Mouse (Mus musculus) liver, postnatal 0 days (tissue): Measurements from ENCODE around the gene Brsk2. TPM values are rescaled to one million over a fixed set of nuclear protein-coding genes. Genes with fewer than 3 reads are reported as not detected.
A peak's percentile ranks its signal among the peaks of the same experiment; 100 is the strongest.

ENCODE experiments used
- ATAC-seq: fragments of 200-750 bp; cut with Nextera tagmentation; 2 replicates; pipeline ENCODE4 v1.8.0; 2017; ENCODE audit warnings: mild to moderate bottlenecking, moderate library complexity
- DNase-seq: peaks from one replicate; pipeline ENCODE4 v3.0.0-alpha.2; 2016
- H3K27ac ChIP-seq: fragments of 300-500 bp; sonication (generic); 2 replicates; pipeline ENCODE4 v1.5.1; 2014; ENCODE audit warnings: antibody characterized with exemption, moderate library complexity, mild to moderate bottlenecking, low read depth
- H3K27me3 ChIP-seq: fragments of 300-500 bp; sonication (generic); 2 replicates; pipeline ENCODE4 v1.6.1; 2014; ENCODE audit warnings: low read length, control low read depth, mixed read lengths; ENCODE audit not compliant: insufficient read depth
- H3K36me3 ChIP-seq: fragments of 300-500 bp; sonication (generic); replicated peaks from 2 replicates; pipeline ENCODE4 v1.6.1; 2014; ENCODE audit warnings: mild to moderate bottlenecking, control low read depth, low read length, moderate library complexity, mixed read lengths; ENCODE audit not compliant: insufficient read depth
- H3K4me1 ChIP-seq: fragments of 300-500 bp; sonication (generic); 2 replicates; pipeline ENCODE4 v1.6.1; 2014; ENCODE audit warnings: antibody characterized with exemption, mild to moderate bottlenecking, control low read depth; ENCODE audit not compliant: insufficient read depth
- H3K4me2 ChIP-seq: fragments of 300-500 bp; sonication (generic); 2 replicates; pipeline ENCODE4 v1.6.1; 2014; ENCODE audit warnings: low read depth, mild to moderate bottlenecking, low read length, moderate library complexity, mixed read lengths
- H3K4me3 ChIP-seq: fragments of 300-500 bp; sonication (generic); 2 replicates; pipeline ENCODE4 v1.5.1; 2014; ENCODE audit warnings: low read depth, low read length
- H3K9ac ChIP-seq: fragments of 300-500 bp; sonication (generic); replicated peaks from 2 replicates; pipeline ENCODE4 v1.6.1; 2014; ENCODE audit warnings: mild to moderate bottlenecking, moderate library complexity
- H3K9me3 ChIP-seq: fragments of 300-500 bp; sonication (generic); 2 replicates; pipeline ENCODE4 v1.6.1; 2016; ENCODE audit warnings: mild to moderate bottlenecking, control low read depth, low read length, mixed read lengths
- CTCF ChIP-seq: sonication (generic); IDR thresholded peaks from 2 replicates; pipeline ENCODE4 v1.5.1; 2016; ENCODE audit warnings: antibody characterized with exemption, low read depth
- EP300 ChIP-seq: IDR thresholded peaks from 2 replicates; pipeline ENCODE4 v1.6.1; 2016; ENCODE audit warnings: antibody characterized with exemption, low read depth, mild to moderate bottlenecking
- WGBS: fragments of 180-500 bp; shearing (Covaris S2); extraction: QIAGEN DNeasy Blood & Tissue Kit; methylation state at CpG from one replicate; pipeline ENCODE4 v1.1.7; 2014; ENCODE audit not compliant: insufficient replicate concordance; 5-methylcytosine and 5-hydroxymethylcytosine counted together
- polyA plus RNA-seq: library from polyadenylated mRNA; unstranded; fragments of >200 nt; fragmentation: Nextera tagmentation; extraction: Ambion mirVana; gene quantifications from 2 replicates; pipeline ENCODE4 v1.2.1, GENCODE M21; 2015

Gene Brsk2
- polyA plus RNA-seq, 1 experiment from 2014 or later = 0.13 TPM

DNA sequence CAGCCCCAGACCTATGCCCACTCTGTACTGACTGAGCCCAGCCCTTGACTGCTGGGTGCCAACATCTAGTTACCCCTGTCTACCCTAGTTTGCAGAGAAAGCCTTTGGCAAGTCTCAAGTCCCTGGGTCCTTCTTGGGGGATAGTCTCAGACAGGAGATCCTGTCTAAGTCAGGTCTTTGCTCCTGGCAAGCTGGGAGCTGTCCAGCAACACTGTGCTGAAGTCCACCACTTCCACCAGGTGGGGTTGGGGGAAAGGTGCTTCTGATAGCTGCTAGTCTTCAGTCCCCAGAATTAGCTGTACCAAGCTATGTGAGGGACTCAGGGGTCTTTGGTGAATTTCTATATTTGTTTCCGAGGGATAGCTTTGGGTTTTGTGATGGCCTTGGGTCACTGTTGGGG, 9.6 kb downstream of the Brsk2 start:
- H3K27me3 ChIP-seq = 0 out of 2 replicates have a peak, but pooled peaks cover 3% of the 10 kb centered on the region
- no peaks in the 10 kb centered on the region for H3K36me3 ChIP-seq
- H3K27ac ChIP-seq = no peak overlapping the region
- no peak for DNase-seq
- TF ChIP-seq CTCF = no peak
- no peak for TF ChIP-seq EP300
- no peaks in the 10 kb centered on the region for H3K4me1 ChIP-seq
- no peak overlapping the region for H3K4me2 ChIP-seq
- H3K9me3 ChIP-seq = no peaks in the 10 kb centered on the region
- no peak overlapping the region for H3K4me3 ChIP-seq
- 73% methylated on average over 1 of the region's 1 CpGs for WGBS
- no peak for ATAC-seq
- H3K9ac ChIP-seq = no peak overlapping the region

DNA sequence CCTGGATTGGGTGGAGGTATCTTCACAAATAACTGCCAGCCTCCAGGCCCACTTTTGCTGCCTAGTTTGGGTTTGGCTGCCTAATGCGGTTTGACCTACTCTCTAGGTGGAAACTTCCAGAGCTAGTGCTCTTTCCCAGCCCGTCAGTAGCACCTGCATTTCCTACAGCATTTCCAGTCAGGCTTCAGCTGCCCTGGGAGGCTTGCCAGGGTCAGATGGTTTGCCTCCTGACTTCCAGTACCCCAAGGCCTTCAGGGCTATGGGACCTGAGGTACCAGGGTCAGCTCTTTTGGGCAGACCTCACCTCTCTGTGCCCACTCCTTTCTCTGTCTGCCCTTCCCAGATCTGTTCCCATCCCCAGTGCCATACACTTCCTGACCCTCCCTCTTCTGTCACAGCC, 11.4 kb downstream of the Brsk2 start:
- ATAC-seq = no peak
- H3K36me3 ChIP-seq = no peaks in the 10 kb centered on the region

DNA sequence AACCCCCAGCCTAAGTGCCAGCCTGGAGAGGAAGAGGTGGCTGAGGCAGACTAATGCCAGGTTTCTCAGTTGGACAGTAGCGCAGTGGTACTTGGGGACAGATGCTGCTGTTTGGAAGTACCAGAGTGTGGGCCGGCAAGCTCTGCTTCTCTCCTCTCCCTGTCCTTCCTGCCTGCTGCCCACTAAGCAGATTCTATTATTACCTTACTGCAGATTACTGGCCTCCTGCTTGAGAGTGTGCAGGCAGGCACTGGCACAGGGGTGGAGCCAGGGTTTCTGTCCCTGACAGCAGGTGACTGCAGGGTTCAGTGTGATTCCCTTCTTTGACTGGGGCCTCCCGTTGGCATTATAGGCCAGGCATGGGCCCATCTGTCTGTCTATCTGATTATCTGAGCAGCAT, 11.9 kb downstream of the Brsk2 start:
- 80% methylated on average over 3 of the region's 3 CpGs for WGBS
- TF ChIP-seq EP300 (no peak), CTCF (no peak)

More for the DNA sequence above, 11.4 kb downstream of the Brsk2 start:
- no peak for TF ChIP-seq EP300
- TF ChIP-seq CTCF = no peak
- Histone ChIP-seq H3K9ac (no peak overlapping the region), H3K27ac (no peak overlapping the region), H3K4me2 (no peak overlapping the region), H3K4me1 (no peaks in the 10 kb centered on the region), H3K27me3 (0 out of 2 replicates have a peak, but pooled peaks cover 3% of the 10 kb centered on the region), H3K9me3 (no peaks in the 10 kb centered on the region), H3K4me3 (no peak overlapping the region)
- WGBS = 66% methylated on average over 2 of the region's 2 CpGs
- no peak for DNase-seq

DNA sequence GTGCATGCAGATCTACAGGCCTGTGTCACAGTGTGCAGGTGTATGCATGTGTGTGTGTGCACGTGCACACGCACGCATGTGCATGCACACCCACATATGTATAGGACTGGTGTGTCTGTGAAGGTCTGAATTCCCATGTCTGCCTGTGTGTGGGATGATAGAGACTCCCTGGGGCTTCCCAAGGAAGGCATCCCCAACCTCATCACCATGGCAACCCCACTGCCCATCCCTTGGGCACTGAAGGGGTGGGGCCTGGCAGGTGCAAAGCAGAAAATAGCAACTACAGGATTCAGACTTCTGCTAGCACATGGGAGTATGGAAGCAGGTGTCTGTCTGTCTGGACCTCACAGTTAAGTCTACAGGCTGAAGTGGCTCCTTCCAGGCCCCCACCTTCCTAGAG, 13.0 kb downstream of the Brsk2 start:
- WGBS = 84% methylated on average over 3 of the region's 3 CpGs
- H3K9me3 ChIP-seq = no peaks in the 10 kb centered on the region
- TF ChIP-seq CTCF = no peak
- no peak for TF ChIP-seq EP300
- DNase-seq = no peak
- H3K36me3 ChIP-seq = no peaks in the 10 kb centered on the region
- H3K27ac ChIP-seq = no peak overlapping the region
- H3K9ac ChIP-seq = no peak overlapping the region
- ATAC-seq = no peak
- 0 out of 2 replicates have a peak, but pooled peaks cover 3% of the 10 kb centered on the region for H3K27me3 ChIP-seq
- H3K4me1 ChIP-seq = no peaks in the 10 kb centered on the region
- H3K4me2 ChIP-seq = no peak overlapping the region
- H3K4me3 ChIP-seq = no peak overlapping the region

More for the DNA sequence above, 11.9 kb downstream of the Brsk2 start:
- Histone ChIP-seq H3K4me2 (no peak overlapping the region), H3K9me3 (no peaks in the 10 kb centered on the region), H3K36me3 (no peaks in the 10 kb centered on the region), H3K27ac (no peak overlapping the region), H3K27me3 (0 out of 2 replicates have a peak, but pooled peaks cover 3% of the 10 kb centered on the region), H3K4me3 (no peak overlapping the region), H3K9ac (no peak overlapping the region), H3K4me1 (no peaks in the 10 kb centered on the region)
- ATAC-seq (no peak), DNase-seq (no peak)

DNA sequence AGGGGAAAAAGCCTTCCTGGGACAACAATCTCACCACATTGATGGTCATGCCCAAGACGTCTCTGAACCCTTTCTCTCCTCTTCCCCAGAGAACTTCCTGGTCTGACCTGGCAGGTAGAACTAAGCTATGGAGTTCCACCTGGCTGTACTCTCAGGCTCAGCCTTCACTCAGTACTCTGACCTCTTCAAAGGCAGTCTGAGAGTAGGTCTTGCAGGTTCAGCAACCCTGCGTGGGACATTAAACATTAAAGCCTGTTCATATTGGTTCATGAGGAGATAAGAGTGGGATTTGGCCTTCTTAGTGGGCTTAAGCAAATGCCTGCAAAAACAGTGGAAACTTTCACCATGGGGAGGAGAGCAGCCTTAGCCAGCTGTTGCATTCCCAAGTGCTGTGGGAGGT, 16.7 kb downstream of the Brsk2 start:
- no peak overlapping the region for H3K4me2 ChIP-seq
- no peaks in the 10 kb centered on the region for H3K36me3 ChIP-seq
- ATAC-seq (no peak), DNase-seq (no peak)
- H3K27me3 ChIP-seq = no peaks in the 10 kb centered on the region
- WGBS = 66% methylated on average over 2 of the region's 2 CpGs
- H3K4me1 ChIP-seq = no peaks in the 10 kb centered on the region
- no peak overlapping the region for H3K9ac ChIP-seq
- TF ChIP-seq CTCF (no peak), EP300 (no peak)
- H3K27ac ChIP-seq = no peak overlapping the region
- no peak overlapping the region for H3K4me3 ChIP-seq
- no peaks in the 10 kb centered on the region for H3K9me3 ChIP-seq

DNA sequence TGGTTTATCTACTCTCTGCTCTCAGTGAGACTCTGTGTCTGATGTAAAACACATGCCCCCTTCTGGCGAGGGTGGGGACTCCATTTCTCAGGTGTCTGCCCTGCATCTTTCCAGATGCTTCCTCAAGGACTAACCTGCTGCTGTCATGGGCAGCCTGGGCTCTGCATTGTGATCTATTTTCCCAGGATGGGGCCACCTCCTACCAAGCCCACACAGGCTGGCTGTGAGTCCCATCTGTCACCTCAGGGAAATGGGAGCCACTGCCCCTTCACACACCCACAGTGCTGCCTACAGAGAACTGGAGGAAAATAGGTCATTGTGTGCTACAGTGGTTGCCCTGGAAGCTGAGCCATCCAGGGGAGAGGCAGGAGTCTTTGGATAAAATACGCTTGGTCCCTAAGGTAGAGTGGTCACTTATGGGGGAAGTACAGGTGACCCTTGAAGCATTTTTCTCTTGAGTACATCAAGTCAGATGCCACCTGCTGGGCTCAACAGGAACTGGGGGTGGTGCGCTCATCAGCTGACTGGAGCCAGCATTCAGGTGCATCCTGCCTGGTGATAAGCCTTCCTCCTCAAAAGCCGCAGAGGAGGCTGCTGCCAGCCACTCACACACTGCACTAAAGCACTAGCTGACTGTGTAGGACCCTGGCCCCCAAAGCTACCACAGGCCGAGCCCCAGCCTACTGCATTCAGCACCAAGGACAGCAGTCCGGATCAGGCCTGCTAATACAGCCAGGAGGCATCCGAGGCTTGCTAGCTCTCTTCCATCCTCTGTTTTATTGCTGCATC, 23.5 kb downstream of the Brsk2 start:
- Histone ChIP-seq H3K9me3 (no peaks in the 10 kb centered on the region), H3K27me3 (no peaks in the 10 kb centered on the region), H3K4me3 (no peak overlapping the region), H3K9ac (no peak overlapping the region), H3K4me2 (no peak overlapping the region), H3K27ac (no peak overlapping the region), H3K36me3 (no peaks in the 10 kb centered on the region), H3K4me1 (no peaks in the 10 kb centered on the region)
- DNase-seq (peak; percentile 50), ATAC-seq (no peak)
- TF ChIP-seq EP300 = no peak
- TF ChIP-seq CTCF = peak; percentile 45
- 18% methylated on average over 7 of the region's 7 CpGs for WGBS
